Mouse (Mus musculus): ENCODE measurements around the gene Ablim1. TPM values are rescaled to one million over a fixed set of nuclear protein-coding genes. Genes with fewer than 3 reads are reported as not detected.

Ablim1 gene
- polyA plus RNA-seq, 2 experiments: 3.0 to 4.7 TPM

DNA sequence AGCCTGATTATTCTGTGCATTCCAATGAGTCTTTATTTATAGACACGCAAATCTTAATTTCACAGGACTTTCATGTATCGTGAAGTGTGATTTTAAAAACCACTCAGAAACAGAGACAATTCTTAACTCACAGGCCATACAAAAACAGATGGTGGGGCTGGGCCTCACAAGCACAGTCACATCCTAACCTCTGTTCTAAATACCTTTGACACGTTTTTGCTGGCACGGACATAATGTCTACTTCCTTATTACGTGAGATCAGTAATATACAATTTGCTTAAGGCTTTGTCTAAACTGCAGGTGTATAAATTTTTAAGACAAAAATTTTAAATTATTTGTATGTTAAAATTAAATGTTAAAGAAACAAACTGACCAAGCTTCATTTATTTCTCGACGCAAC, 212.7 kb downstream of the Ablim1 start:
- H3K27ac ChIP-seq: no peak overlapping the region
- no peak overlapping the region for H3K4me2 ChIP-seq (ENCODE audit: low read depth)
- no peaks in the 10 kb centered on the region for H3K27me3 ChIP-seq (ENCODE audit: control insufficient read depth, insufficient read depth, low read length)
- ATAC-seq (ENCODE audit: insufficient read depth): no peak
- no peaks in the 10 kb centered on the region for H3K36me3 ChIP-seq (replicated peaks; ENCODE audit: control insufficient read depth, insufficient read depth, low read depth)
- H3K9me3 ChIP-seq (ENCODE audit: control insufficient read depth, low read length): no peaks in the 10 kb centered on the region
- H3K4me3 ChIP-seq (ENCODE audit: insufficient read depth in 1 of 2, low read depth in 2 of 2, low read length in 2 of 2): no peak overlapping the region
- TF ChIP-seq EP300 (IDR thresholded peaks at IDR 0.05; ENCODE audit: low read depth) (no peak), CTCF (IDR thresholded peaks at IDR 0.05; ENCODE audit: low read depth) (no peak)
- no peak for DNase-seq (ENCODE audit: low read depth in 3 of 3, low spot score in 3 of 3)
- no peak overlapping the region for H3K9ac ChIP-seq (replicated peaks)
- peaks cover 0 to 4% of the 10 kb centered on the region in 2 experiments; a peak in 1 of 4 replicates for H3K4me1 ChIP-seq (replicated peaks; ENCODE audit: control insufficient read depth in 2 of 2, insufficient read depth in 2 of 2, low read length in 1 of 2)
- 77% methylated on average over 7 of the region's 7 CpGs for WGBS (ENCODE audit: insufficient replicate concordance)

DNA sequence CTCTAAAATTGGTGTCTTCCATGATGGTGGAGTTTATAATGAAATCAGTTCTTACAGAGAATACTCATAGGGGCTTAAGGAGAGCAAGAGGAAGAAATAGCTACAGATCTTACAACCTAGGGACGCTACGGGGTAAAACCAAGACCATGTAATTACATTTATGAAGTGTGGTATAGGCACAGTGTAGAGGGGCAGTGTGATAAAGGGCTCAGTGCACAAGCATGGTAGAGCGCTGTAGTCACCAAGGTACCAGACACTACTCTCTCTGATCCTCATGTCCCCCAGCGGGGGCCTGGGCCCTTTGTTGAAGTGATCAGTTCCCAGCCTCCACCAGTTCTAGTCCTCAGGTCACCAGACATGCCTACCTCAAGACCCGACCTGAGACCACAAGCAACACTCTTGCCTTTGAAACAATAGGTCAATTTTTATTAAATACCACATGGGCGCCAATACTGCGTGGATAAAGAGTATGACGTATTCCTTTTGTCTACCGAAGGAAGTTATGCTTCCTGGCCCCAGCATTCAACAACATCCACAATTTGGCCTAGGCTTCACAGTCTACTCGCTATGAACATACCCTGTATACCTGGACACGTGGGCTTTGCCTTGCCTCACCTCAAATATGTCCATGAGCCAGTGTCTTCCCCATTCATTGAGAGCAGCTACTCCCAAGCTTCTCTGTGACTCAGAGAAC, 213.8 kb downstream of the Ablim1 start:
- no peaks in the 10 kb centered on the region for H3K9me3 ChIP-seq (ENCODE audit: control insufficient read depth, low read length)
- H3K4me1 ChIP-seq (replicated peaks; ENCODE audit: control insufficient read depth in 2 of 2, insufficient read depth in 2 of 2, low read length in 1 of 2): peaks cover 0 to 4% of the 10 kb centered on the region in 2 experiments; a peak in 1 of 4 replicates
- H3K4me2 ChIP-seq (ENCODE audit: low read depth): no peak overlapping the region
- ATAC-seq (ENCODE audit: insufficient read depth) (no peak), DNase-seq (ENCODE audit: low read depth in 3 of 3, low spot score in 3 of 3) (no peak)
- H3K27me3 ChIP-seq (ENCODE audit: control insufficient read depth, insufficient read depth, low read length): no peaks in the 10 kb centered on the region
- TF ChIP-seq CTCF (IDR thresholded peaks at IDR 0.05; ENCODE audit: low read depth) (no peak), EP300 (IDR thresholded peaks at IDR 0.05; ENCODE audit: low read depth) (no peak)
- no peaks in the 10 kb centered on the region for H3K36me3 ChIP-seq (replicated peaks; ENCODE audit: control insufficient read depth, insufficient read depth, low read depth)
- 72% methylated on average over 11 of the region's 11 CpGs for WGBS (ENCODE audit: insufficient replicate concordance)
- no peak overlapping the region for H3K9ac ChIP-seq (replicated peaks)
- H3K27ac ChIP-seq: no peak overlapping the region
- no peak overlapping the region for H3K4me3 ChIP-seq (ENCODE audit: insufficient read depth in 1 of 2, low read depth in 2 of 2, low read length in 2 of 2)

DNA sequence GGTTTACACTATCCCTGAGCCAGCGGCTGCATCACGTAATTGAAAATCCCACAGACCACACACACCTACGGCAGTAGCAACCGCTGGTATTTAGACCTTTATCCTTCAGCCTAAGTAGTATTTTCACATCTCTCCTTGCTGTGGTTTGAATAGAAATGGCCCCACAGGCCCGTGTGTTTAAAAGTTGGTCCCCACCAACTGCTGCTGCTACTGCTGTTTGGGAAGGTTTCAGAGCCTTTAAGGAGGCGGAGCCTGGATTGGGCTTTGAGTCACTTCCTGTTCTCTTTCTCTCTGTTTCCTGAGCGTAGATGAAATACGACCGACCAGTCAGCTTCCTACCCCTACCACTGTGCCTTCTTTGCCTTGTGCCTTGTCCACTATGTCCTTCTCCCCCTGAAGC, 214.7 kb downstream of the Ablim1 start:
- Histone ChIP-seq H3K9ac (replicated peaks) (no peak overlapping the region), H3K4me1 (replicated peaks; ENCODE audit: control insufficient read depth in 2 of 2, insufficient read depth in 2 of 2, low read length in 1 of 2) (peaks cover 0 to 4% of the 10 kb centered on the region in 2 experiments; a peak in 1 of 4 replicates), H3K27me3 (ENCODE audit: control insufficient read depth, insufficient read depth, low read length) (no peaks in the 10 kb centered on the region), H3K36me3 (replicated peaks; ENCODE audit: control insufficient read depth, insufficient read depth, low read depth) (no peaks in the 10 kb centered on the region), H3K27ac (no peak overlapping the region), H3K4me3 (ENCODE audit: insufficient read depth in 1 of 2, low read depth in 2 of 2, low read length in 2 of 2) (no peak overlapping the region), H3K4me2 (ENCODE audit: low read depth) (no peak overlapping the region), H3K9me3 (ENCODE audit: control insufficient read depth, low read length) (no peaks in the 10 kb centered on the region)
- ATAC-seq (ENCODE audit: insufficient read depth) (no peak), DNase-seq (ENCODE audit: low read depth in 3 of 3, low spot score in 3 of 3) (no peak)
- 54% methylated on average over 9 of the region's 9 CpGs for WGBS (ENCODE audit: insufficient replicate concordance)
- TF ChIP-seq EP300 (IDR thresholded peaks at IDR 0.05; ENCODE audit: low read depth) (no peak), CTCF (IDR thresholded peaks at IDR 0.05; ENCODE audit: low read depth) (no peak)

GRCm38 (mm10) chr19:57099094-57099357, 215.7 kb downstream of the Ablim1 start:
- H3K27ac ChIP-seq: no peak overlapping the region

GRCm38 (mm10) chr19:57098241-57099093, 216.3 kb downstream of the Ablim1 start:
- DNase-seq (ENCODE audit: low read depth in 3 of 3, low spot score in 3 of 3): no peak
- TF ChIP-seq EP300 (IDR thresholded peaks at IDR 0.05; ENCODE audit: low read depth) (no peak), CTCF (IDR thresholded peaks at IDR 0.05; ENCODE audit: low read depth) (no peak)
- ATAC-seq (ENCODE audit: insufficient read depth): no peak
- WGBS (ENCODE audit: insufficient replicate concordance): 56% methylated on average over 14 of the region's 14 CpGs
- no peak overlapping the region for H3K27ac ChIP-seq
- 0 out of 4 replicates have a peak, but pooled peaks cover 0 to 1% of the 10 kb centered on the region in 2 experiments for H3K4me1 ChIP-seq (replicated peaks; ENCODE audit: control insufficient read depth in 2 of 2, insufficient read depth in 2 of 2, low read length in 1 of 2)
- H3K9me3 ChIP-seq (ENCODE audit: control insufficient read depth, low read length): no peaks in the 10 kb centered on the region
- H3K4me2 ChIP-seq (ENCODE audit: low read depth): no peak overlapping the region
- H3K27me3 ChIP-seq (ENCODE audit: control insufficient read depth, insufficient read depth, low read length): no peaks in the 10 kb centered on the region
- no peak overlapping the region for H3K4me3 ChIP-seq (ENCODE audit: insufficient read depth in 1 of 2, low read depth in 2 of 2, low read length in 2 of 2)
- no peaks in the 10 kb centered on the region for H3K36me3 ChIP-seq (replicated peaks; ENCODE audit: control insufficient read depth, insufficient read depth, low read depth)
- H3K9ac ChIP-seq (replicated peaks): no peak overlapping the region

More at GRCm38 (mm10) chr19:57099094-57099357, 215.7 kb downstream of the Ablim1 start:
- TF ChIP-seq CTCF (IDR thresholded peaks at IDR 0.05; ENCODE audit: low read depth) (no peak), EP300 (IDR thresholded peaks at IDR 0.05; ENCODE audit: low read depth) (no peak)
- 59% methylated on average over 4 of the region's 4 CpGs for WGBS (ENCODE audit: insufficient replicate concordance)
- H3K36me3 ChIP-seq (replicated peaks; ENCODE audit: control insufficient read depth, insufficient read depth, low read depth): no peaks in the 10 kb centered on the region
- no peak overlapping the region for H3K9ac ChIP-seq (replicated peaks)
- DNase-seq (ENCODE audit: low read depth in 3 of 3, low spot score in 3 of 3) (no peak), ATAC-seq (ENCODE audit: insufficient read depth) (no peak)
- H3K4me1 ChIP-seq (replicated peaks; ENCODE audit: control insufficient read depth in 2 of 2, insufficient read depth in 2 of 2, low read length in 1 of 2): 0 out of 4 replicates have a peak, but pooled peaks cover 0 to 1% of the 10 kb centered on the region in 2 experiments
- H3K27me3 ChIP-seq (ENCODE audit: control insufficient read depth, insufficient read depth, low read length): no peaks in the 10 kb centered on the region
- no peaks in the 10 kb centered on the region for H3K9me3 ChIP-seq (ENCODE audit: control insufficient read depth, low read length)
- H3K4me2 ChIP-seq (ENCODE audit: low read depth): no peak overlapping the region
- H3K4me3 ChIP-seq (ENCODE audit: insufficient read depth in 1 of 2, low read depth in 2 of 2, low read length in 2 of 2): no peak overlapping the region
